Mouse (Mus musculus): ENCODE results near the gene Kcnh1. TPM values are rescaled to one million over a fixed set of nuclear protein-coding genes. Genes with fewer than 3 reads are reported as not detected.

The Kcnh1 gene
- polyA plus RNA-seq, 1 experiment: not detected

DNA sequence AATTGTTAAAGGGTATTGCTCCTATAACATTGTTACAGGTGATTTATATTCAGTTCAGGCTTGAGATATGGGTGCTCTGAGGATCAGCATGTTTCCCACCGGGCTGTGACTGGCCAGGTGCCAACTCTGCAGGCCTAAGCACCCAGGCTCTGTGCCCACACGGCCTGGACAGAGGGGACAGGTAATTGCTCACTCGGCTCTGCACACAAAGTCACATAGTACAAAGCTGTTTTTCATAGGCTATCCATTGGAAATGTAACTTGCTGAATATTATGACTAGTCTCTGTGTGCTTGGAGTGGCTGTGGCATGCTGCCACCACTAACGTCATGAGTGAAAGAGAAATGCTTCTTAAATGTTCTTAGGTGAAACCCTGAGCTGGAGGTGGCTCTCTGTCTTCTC lies 210.4 kb downstream of the Kcnh1 start:
- Histone ChIP-seq H3K36me3 (ENCODE audit: control insufficient read depth) (no peaks in the 10 kb centered on the region), H3K4me1 (ENCODE audit: control insufficient read depth) (no peaks in the 10 kb centered on the region), H3K4me3 (replicated peaks) (no peak overlapping the region), H3K27me3 (ENCODE audit: control insufficient read depth) (peaks cover 10% of the 10 kb centered on the region; the same call in 1 of the 2 replicates), H3K9me3 (ENCODE audit: control insufficient read depth, low read length) (no peaks in the 10 kb centered on the region)
- TF ChIP-seq TAL1 (IDR thresholded peaks at IDR 0.05; ENCODE audit: low read length) (no peak), GATA1 (IDR thresholded peaks at IDR 0.05; ENCODE audit: low read length) (no peak)

- peaks cover 14% of the 10 kb centered on the region; the same call in 1 of the 2 replicates for H3K27me3 ChIP-seq (ENCODE audit: control insufficient read depth)
- H3K4me1 ChIP-seq (ENCODE audit: control insufficient read depth): no peaks in the 10 kb centered on the region
- no peaks in the 10 kb centered on the region for H3K36me3 ChIP-seq (ENCODE audit: control insufficient read depth)
- peaks cover 2% of the 10 kb centered on the region for H3K9me3 ChIP-seq (ENCODE audit: control insufficient read depth, low read length)
- no peak overlapping the region for H3K4me3 ChIP-seq (replicated peaks)
- no peak for TF ChIP-seq TAL1 (IDR thresholded peaks at IDR 0.05; ENCODE audit: low read length)
- no peak for TF ChIP-seq GATA1 (IDR thresholded peaks at IDR 0.05; ENCODE audit: low read length)
These were observed 212.5 kb downstream of the Kcnh1 start for GRCm38 (mm10) chr1:192402911-192403704.

- Histone ChIP-seq H3K36me3 (ENCODE audit: control insufficient read depth) (no peaks in the 10 kb centered on the region), H3K4me1 (ENCODE audit: control insufficient read depth) (no peaks in the 10 kb centered on the region)
- TF ChIP-seq GATA1 (IDR thresholded peaks at IDR 0.05; ENCODE audit: low read length) (no peak), TAL1 (IDR thresholded peaks at IDR 0.05; ENCODE audit: low read length) (no peak)
These were observed 214.6 kb downstream of the Kcnh1 start for GRCm38 (mm10) chr1:192405136-192405535.

GRCm38 (mm10) chr1:192406589-192406988 lies 216.0 kb downstream of the Kcnh1 start:
- TF ChIP-seq GATA1 (IDR thresholded peaks at IDR 0.05; ENCODE audit: low read length): no peak
- no peak for TF ChIP-seq TAL1 (IDR thresholded peaks at IDR 0.05; ENCODE audit: low read length)

More at GRCm38 (mm10) chr1:192405136-192405535, 214.6 kb downstream of the Kcnh1 start:
- Histone ChIP-seq H3K4me3 (replicated peaks) (no peak overlapping the region), H3K9me3 (ENCODE audit: control insufficient read depth, low read length) (peaks cover 2% of the 10 kb centered on the region), H3K27me3 (ENCODE audit: control insufficient read depth) (peaks cover 10% of the 10 kb centered on the region; the same call in 1 of the 2 replicates)

DNA sequence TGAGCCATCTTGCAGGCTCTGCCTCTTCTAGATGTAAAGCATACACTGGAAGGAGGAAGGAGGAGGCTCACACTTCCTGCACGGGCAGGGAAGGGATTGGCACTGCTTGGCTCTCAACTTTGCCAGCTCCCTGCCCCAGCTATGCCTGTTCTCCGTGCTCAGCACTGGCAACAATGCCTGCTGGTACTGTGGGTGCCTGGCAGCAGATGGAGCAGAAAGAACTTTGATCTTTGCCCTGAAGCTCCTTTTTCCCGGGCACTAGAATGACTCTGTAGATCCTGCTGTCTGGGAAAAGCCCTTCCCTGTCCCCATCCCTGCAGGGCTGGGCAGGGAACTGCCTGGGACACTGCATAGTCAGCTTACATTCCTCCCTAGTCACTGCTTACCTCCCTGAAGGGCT lies 225.2 kb downstream of the Kcnh1 start:
- Histone ChIP-seq H3K4me3 (replicated peaks) (no peak overlapping the region), H3K36me3 (ENCODE audit: control insufficient read depth) (no peaks in the 10 kb centered on the region), H3K9me3 (ENCODE audit: control insufficient read depth, low read length) (peaks cover 4% of the 10 kb centered on the region; the same call in 1 of the 2 replicates), H3K27me3 (ENCODE audit: control insufficient read depth) (no peaks in the 10 kb centered on the region; the same call in 1 of the 2 replicates), H3K4me1 (ENCODE audit: control insufficient read depth) (no peaks in the 10 kb centered on the region)
- TF ChIP-seq TAL1 (IDR thresholded peaks at IDR 0.05; ENCODE audit: low read length) (no peak), GATA1 (IDR thresholded peaks at IDR 0.05; ENCODE audit: low read length) (no peak)

More at GRCm38 (mm10) chr1:192406589-192406988, 216.0 kb downstream of the Kcnh1 start:
- Histone ChIP-seq H3K27me3 (ENCODE audit: control insufficient read depth) (peaks cover 10% of the 10 kb centered on the region; the same call in 1 of the 2 replicates), H3K4me3 (replicated peaks) (no peak overlapping the region), H3K9me3 (ENCODE audit: control insufficient read depth, low read length) (peaks cover 2% of the 10 kb centered on the region), H3K36me3 (ENCODE audit: control insufficient read depth) (no peaks in the 10 kb centered on the region), H3K4me1 (ENCODE audit: control insufficient read depth) (no peaks in the 10 kb centered on the region)

DNA sequence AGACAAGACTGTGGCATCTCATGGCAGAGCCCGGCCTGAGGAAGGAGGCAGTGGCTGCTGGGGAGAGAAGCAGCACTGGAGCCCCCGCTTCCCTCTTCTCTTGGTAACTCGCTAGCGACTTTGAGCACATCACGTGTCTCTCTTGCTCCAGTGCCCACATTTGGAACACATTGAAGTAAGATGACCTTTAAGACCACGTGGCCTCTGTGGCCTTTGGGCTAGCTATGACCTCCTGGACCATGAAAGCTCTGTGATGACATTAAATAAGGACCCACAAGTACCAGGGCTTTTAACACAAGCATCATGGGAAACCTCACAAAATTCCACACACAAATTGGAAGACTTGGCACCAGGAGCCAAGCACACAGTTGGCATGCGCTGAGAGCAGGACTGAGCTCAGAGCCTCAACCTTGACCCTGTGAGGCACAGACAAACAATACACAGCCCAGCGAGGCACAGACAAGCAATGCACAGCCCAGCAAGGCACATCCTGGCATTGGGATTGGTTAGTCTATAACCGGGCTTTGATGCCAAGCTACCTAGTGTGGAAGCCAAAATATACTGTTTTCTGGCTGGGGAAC lies 225.8 kb downstream of the Kcnh1 start:
- Histone ChIP-seq H3K27me3 (ENCODE audit: control insufficient read depth) (no peaks in the 10 kb centered on the region; the same call in 1 of the 2 replicates), H3K4me3 (replicated peaks) (no peak overlapping the region), H3K36me3 (ENCODE audit: control insufficient read depth) (no peaks in the 10 kb centered on the region), H3K4me1 (ENCODE audit: control insufficient read depth) (no peaks in the 10 kb centered on the region), H3K9me3 (ENCODE audit: control insufficient read depth, low read length) (peaks cover 4% of the 10 kb centered on the region; the same call in 1 of the 2 replicates)
- TF ChIP-seq TAL1 (IDR thresholded peaks at IDR 0.05; ENCODE audit: low read length): no peak
- TF ChIP-seq GATA1 (IDR thresholded peaks at IDR 0.05; ENCODE audit: low read length): no peak

DNA sequence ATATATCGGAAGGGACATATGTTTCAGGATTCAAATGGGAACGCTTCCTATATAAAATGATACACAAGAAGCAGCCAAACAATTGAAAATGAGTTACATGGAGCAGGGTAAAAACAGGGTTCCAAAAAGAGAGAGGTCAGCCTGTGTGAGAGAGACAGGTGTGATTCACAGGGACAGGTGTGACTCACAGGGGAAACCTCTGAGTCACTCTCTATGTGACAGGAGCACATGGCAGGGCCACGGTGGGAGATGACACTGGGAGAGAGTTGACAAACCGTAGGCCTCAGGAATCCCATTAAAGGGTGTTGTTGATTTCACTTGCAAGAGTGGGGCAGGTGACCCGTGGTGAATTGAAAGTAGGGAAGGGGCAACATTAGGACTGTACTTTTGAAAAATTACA lies 228.6 kb downstream of the Kcnh1 start:
- H3K9me3 ChIP-seq (ENCODE audit: control insufficient read depth, low read length): peaks cover 4% of the 10 kb centered on the region; the same call in 1 of the 2 replicates
- no peaks in the 10 kb centered on the region for H3K4me1 ChIP-seq (ENCODE audit: control insufficient read depth)
- TF ChIP-seq TAL1 (IDR thresholded peaks at IDR 0.05; ENCODE audit: low read length): no peak
- TF ChIP-seq GATA1 (IDR thresholded peaks at IDR 0.05; ENCODE audit: low read length): no peak
- H3K27me3 ChIP-seq (ENCODE audit: control insufficient read depth): no peaks in the 10 kb centered on the region; the same call in 1 of the 2 replicates
- H3K4me3 ChIP-seq (replicated peaks): no peak overlapping the region
- no peaks in the 10 kb centered on the region for H3K36me3 ChIP-seq (ENCODE audit: control insufficient read depth)

DNA sequence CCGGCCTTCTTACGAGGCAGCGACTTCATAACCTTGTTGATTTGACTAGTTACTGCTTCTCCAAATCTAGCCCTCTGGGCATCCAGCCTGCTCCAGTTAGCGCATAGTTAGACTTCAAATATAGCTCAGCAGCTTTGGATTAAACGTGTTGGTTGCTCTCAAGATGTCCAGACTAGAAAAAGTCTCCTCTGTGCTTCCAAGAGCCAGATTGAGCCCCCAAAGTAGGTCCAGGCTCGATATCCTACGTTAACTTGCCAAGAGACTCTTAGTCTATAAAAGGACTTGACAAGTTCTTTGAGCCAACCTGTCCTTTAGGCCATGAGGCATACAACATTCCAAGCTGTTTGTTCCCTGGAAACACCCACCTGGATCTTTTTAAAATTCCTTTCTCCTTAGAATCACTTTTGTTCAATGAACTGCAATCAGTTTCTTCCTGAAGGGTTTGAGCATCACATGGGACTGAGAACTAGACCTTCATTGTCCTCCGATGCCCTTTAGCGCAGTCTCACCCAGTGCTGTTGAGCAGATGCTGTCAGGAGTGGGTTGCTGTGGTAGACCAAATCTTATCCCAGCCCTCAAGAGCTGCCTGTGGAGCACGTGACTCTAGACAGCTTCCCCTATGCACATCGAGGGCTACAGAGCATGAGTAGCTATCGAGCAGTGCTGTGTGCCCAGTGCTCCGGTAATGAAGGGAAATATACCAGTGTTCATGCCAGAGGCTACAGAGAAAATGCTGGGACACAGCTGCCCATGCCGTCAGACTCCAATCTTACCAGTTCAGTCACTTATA lies 231.0 kb downstream of the Kcnh1 start:
- H3K4me1 ChIP-seq (ENCODE audit: control insufficient read depth): no peaks in the 10 kb centered on the region
- no peaks in the 10 kb centered on the region for H3K9me3 ChIP-seq (ENCODE audit: control insufficient read depth, low read length)
- H3K4me3 ChIP-seq (replicated peaks): no peak overlapping the region
- H3K36me3 ChIP-seq (ENCODE audit: control insufficient read depth): no peaks in the 10 kb centered on the region
- TF ChIP-seq GATA1 (IDR thresholded peaks at IDR 0.05; ENCODE audit: low read length) (no peak), TAL1 (IDR thresholded peaks at IDR 0.05; ENCODE audit: low read length) (no peak)
- no peaks in the 10 kb centered on the region for H3K27me3 ChIP-seq (ENCODE audit: control insufficient read depth)
